Mouse (Mus musculus) stomach, postnatal 0 days (tissue): Measurements from ENCODE around the gene Wtap. TPM values are rescaled to one million over a fixed set of nuclear protein-coding genes. Genes with fewer than 3 reads are reported as not detected.
"Not testable (repeated sequence)": the region's sequence is repeated elsewhere in the genome, so short reads cannot be mapped to it uniquely, and the experiment has no call there.

Experiments used
- ATAC-seq: fragments of 200-750 bp; cut with Nextera tagmentation; 2 replicates; pipeline ENCODE4 v1.8.0; 2017; ENCODE audit not compliant: low FRiP score, low TSS enrichment
- DNase-seq: peaks from one replicate; pipeline ENCODE4 v3.0.0-alpha.2; 2016; ENCODE audit warnings: low spot score
- H3K27ac ChIP-seq: fragments of 300-500 bp; sonication (generic); replicated peaks from 2 replicates; pipeline ENCODE4 v1.5.1; 2014; ENCODE audit warnings: mild to moderate bottlenecking, control low read depth
- H3K27me3 ChIP-seq: fragments of 300-500 bp; sonication (generic); 2 replicates; pipeline ENCODE4 v1.6.1; 2014; ENCODE audit warnings: low read length; ENCODE audit not compliant: control insufficient read depth, insufficient read depth
- H3K36me3 ChIP-seq: fragments of 300-500 bp; sonication (generic); 2 replicates; pipeline ENCODE4 v1.6.1; 2014; ENCODE audit warnings: low read length, mixed read lengths; ENCODE audit not compliant: control insufficient read depth, insufficient read depth
- H3K4me1 ChIP-seq: fragments of 300-500 bp; sonication (generic); replicated peaks from 2 replicates; pipeline ENCODE4 v1.6.1; 2014; ENCODE audit warnings: antibody characterized with exemption; ENCODE audit not compliant: control insufficient read depth, insufficient read depth
- H3K4me2 ChIP-seq: fragments of 300-500 bp; sonication (generic); replicated peaks from 2 replicates; pipeline ENCODE4 v1.6.1; 2014; ENCODE audit warnings: low read depth, mild to moderate bottlenecking, control low read depth, moderate library complexity
- H3K4me3 ChIP-seq: fragments of 300-500 bp; sonication (generic); 2 replicates; pipeline ENCODE4 v1.5.1; 2014; ENCODE audit warnings: low read depth, low read length, control low read depth
- H3K9ac ChIP-seq: fragments of 300-500 bp; sonication (generic); 2 replicates; pipeline ENCODE4 v1.6.1; 2014; ENCODE audit warnings: mild to moderate bottlenecking, low read length, control low read depth, mixed read lengths
- H3K9me3 ChIP-seq: fragments of 300-500 bp; sonication (generic); 2 replicates; pipeline ENCODE4 v1.6.1; 2016; ENCODE audit warnings: low read length; ENCODE audit not compliant: control insufficient read depth
- CTCF ChIP-seq: IDR thresholded peaks from 2 replicates; pipeline ENCODE4 v1.5.1; 2016; ENCODE audit warnings: antibody characterized with exemption, low read depth, mild to moderate bottlenecking, moderate library complexity
- EP300 ChIP-seq: optimal IDR thresholded peaks from 2 replicates; pipeline ENCODE3; 2016; ENCODE audit warnings: antibody characterized with exemption
- WGBS: fragments of 180-500 bp; shearing (Covaris S2); extraction: QIAGEN DNeasy Blood & Tissue Kit; methylation state at CpG from one replicate; pipeline ENCODE4 v1.1.7; 2014; 5-methylcytosine and 5-hydroxymethylcytosine counted together
- polyA plus RNA-seq: library from polyadenylated mRNA; unstranded; fragments of >200 nt; fragmentation: Nextera tagmentation; extraction: Ambion mirVana; gene quantifications from 2 replicates; pipeline ENCODE4 v1.2.1, GENCODE M21; 2015

Gene Wtap
- polyA plus RNA-seq, 1 experiment from 2014 or later: 75.2 TPM

DNA sequence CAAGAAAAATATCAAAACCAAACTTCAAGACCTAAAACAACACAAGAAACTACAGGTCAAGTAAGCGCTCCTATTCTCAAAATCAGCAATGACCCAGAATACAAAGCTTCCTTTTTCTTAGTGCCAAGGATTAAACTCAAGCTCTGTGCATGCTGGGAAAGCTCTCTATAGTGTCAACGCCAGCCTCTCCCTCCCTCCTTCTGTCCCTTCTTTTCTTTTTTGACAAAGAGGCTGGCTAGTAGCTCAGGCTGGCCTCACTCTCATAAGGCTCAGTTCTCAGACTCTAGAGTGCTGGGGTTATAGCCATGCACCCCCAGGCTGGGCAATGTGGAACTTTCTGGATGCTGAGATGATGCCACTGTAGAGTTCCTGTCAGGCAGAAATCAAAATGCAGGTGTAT is 55.9 kb downstream of the Wtap start:
- WGBS: 67% methylated on average over 2 of the region's 2 CpGs
- no peak for DNase-seq
- no peak overlapping the region for H3K4me3 ChIP-seq
- H3K4me1 ChIP-seq: no peaks in the 10 kb centered on the region
- no peak for TF ChIP-seq CTCF
- TF ChIP-seq EP300: no peak
- no peaks in the 10 kb centered on the region for H3K9me3 ChIP-seq
- H3K36me3 ChIP-seq: no peaks in the 10 kb centered on the region; the same call in none of the 2 replicates
- no peak for ATAC-seq
- no peaks in the 10 kb centered on the region for H3K27me3 ChIP-seq
- H3K9ac ChIP-seq: no peak overlapping the region
- H3K27ac ChIP-seq: no peak overlapping the region
- no peak overlapping the region for H3K4me2 ChIP-seq

DNA sequence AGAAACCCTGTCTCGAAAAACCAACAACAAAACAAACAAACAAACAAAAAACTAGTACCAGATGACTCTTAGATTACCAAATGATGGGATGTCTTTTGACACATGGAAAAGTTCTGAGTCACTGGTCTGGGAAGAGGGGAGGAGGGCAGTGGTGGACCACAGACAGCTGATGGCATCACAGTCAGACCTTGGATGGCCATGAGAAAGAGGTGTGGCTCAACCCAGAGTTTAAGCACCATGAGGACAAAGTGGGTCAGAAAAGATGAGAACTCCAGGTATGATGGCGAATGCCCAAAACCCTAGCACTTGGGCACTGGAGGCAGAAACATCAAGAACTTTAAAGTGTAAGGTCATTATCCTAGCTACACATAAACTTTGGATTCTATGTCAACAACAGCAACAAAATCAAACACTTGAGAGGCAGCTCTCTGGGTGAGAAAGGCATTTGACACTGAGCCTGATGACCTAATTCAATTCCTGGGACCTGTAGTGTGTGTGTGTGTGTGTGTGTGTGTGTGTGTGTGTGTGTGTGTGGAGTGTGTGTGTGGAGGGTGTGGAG is 56.5 kb downstream of the Wtap start:
- WGBS: 79% methylated on average over 2 of the region's 2 CpGs
- no peak for TF ChIP-seq CTCF
- no peak for TF ChIP-seq EP300
- Histone ChIP-seq H3K4me1 (no peaks in the 10 kb centered on the region), H3K27me3 (no peaks in the 10 kb centered on the region), H3K27ac (no peak overlapping the region), H3K9me3 (no peaks in the 10 kb centered on the region), H3K4me3 (no peak overlapping the region), H3K4me2 (no peak overlapping the region), H3K36me3 (no peaks in the 10 kb centered on the region), H3K9ac (no peak overlapping the region)
- ATAC-seq: no peak
- DNase-seq: no peak

DNA sequence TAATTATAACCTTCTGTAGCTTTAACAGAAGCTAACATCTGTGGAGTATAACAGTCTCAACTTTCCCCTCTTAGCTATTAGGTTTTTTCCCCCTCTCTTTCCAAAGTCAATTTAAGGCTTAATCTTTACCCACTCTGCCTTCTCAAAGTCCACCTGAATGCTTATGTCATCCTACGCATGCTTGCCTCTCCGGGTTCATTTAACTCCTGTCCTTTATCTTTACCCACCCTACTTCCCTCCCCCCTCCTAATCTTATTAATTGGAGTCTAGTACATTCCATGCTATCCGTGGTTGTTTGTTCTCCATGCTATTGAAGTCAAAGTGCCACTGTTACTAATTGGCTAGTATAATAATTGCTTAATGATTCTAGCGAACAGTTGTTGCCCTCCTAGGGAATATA is 58.2 kb downstream of the Wtap start:
- ATAC-seq: peak; percentile 14; the same call in 1 of the 2 replicates
- TF ChIP-seq EP300: no peak
- TF ChIP-seq CTCF: no peak
- DNase-seq: no peak

DNA sequence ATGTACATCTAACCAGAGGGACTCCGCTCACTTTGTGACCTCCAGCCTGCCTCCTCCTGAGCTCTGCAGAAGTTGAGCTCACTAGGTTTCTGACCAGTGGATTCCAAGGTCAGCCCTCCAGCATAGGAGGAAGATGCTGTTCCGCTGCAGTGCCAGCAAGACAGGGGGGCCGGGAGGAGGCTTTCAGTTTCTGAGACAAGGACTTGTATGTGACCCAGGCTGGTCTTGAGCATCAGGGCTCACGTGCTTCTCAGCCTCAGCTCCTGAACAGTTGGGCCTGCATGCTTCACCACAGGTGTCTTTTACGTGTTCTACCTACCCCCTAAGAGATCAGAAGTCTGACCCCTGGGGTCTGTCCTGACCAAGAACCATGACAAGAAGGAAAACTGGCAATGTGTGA is 62.4 kb downstream of the Wtap start:
- not testable (repeated sequence) for H3K9me3 ChIP-seq, H3K36me3 ChIP-seq, H3K27ac ChIP-seq, ATAC-seq, DNase-seq, H3K4me2 ChIP-seq, H3K27me3 ChIP-seq, H3K9ac ChIP-seq, H3K4me3 ChIP-seq, H3K4me1 ChIP-seq
- WGBS: 91% methylated on average over 5 of the region's 5 CpGs

More for the DNA sequence above, 58.2 kb downstream of the Wtap start:
- Histone ChIP-seq H3K9ac (no peak overlapping the region), H3K4me2 (no peak overlapping the region), H3K27ac (no peak overlapping the region), H3K4me3 (no peak overlapping the region), H3K27me3 (no peaks in the 10 kb centered on the region), H3K9me3 (no peaks in the 10 kb centered on the region), H3K36me3 (no peaks in the 10 kb centered on the region), H3K4me1 (no peaks in the 10 kb centered on the region)
- WGBS: 49% methylated on average over 4 of the region's 4 CpGs

DNA sequence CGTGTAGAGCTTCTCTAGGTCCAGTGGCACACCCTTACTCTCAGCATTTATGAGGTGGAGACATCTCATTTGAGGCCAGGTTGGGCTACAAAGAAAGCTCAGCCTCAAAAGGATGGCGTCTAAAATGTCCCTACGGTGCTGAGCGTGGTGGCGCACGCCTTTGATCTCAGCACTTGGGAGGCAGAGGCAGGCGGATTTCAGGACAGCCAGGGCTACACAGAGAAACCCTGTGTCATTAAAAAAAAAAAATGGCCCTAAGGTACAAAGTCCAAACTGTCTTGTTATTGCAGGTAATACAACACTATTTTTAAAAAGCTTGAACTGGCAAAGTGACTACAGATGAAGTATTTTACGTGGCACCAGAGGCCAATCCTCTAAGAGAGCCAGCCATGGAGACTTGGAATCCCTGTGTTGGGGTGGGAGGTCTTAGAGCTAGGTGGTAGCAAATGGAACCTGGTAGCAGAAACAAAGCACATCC is 68.2 kb downstream of the Wtap start:
- TF ChIP-seq CTCF (no peak), EP300 (no peak)
- DNase-seq: no peak
- Histone ChIP-seq H3K4me2 (no peak overlapping the region), H3K27me3 (no peaks in the 10 kb centered on the region), H3K4me1 (no peaks in the 10 kb centered on the region), H3K36me3 (peaks cover 28% of the 10 kb centered on the region), H3K9ac (no peak overlapping the region), H3K4me3 (no peak overlapping the region), H3K27ac (no peak overlapping the region), H3K9me3 (no peaks in the 10 kb centered on the region)
- 86% methylated on average over 8 of the region's 8 CpGs for whole genome bisulfite sequencing
- ATAC-seq: no peak

DNA sequence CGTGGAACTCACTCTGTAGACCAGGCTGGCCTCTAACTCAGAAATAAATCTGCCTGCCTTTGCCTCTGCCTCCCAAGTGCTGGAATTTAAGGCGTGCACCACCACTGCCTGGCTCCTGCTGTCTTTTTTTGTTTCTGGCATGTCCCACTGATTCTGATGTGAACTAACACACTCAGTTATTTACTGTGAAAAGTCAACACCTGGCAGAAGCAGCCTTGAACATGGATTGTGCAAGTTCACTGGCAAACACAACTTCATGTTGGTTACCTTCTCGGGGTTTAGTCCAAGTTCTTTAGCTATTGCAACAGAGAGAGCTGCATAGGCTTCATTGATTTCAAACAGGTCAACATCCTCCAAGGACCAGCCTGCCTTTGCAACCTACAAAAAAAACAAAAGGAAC is 69.0 kb downstream of the Wtap start:
- TF ChIP-seq CTCF: no peak
- TF ChIP-seq EP300: no peak
- Histone ChIP-seq H3K4me1 (no peaks in the 10 kb centered on the region), H3K9me3 (no peaks in the 10 kb centered on the region), H3K36me3 (peaks cover 28% of the 10 kb centered on the region), H3K27ac (no peak overlapping the region), H3K27me3 (no peaks in the 10 kb centered on the region), H3K9ac (no peak overlapping the region), H3K4me2 (no peak overlapping the region), H3K4me3 (no peak overlapping the region)
- no peak for DNase-seq
- ATAC-seq: no peak
- 85% methylated on average over 3 of the region's 3 CpGs for WGBS
